Comparison of ENCODE assay signal across 10 mouse cellular contexts in genomic region chr2:33160326-33160973, GRCm38 (mm10). TPM values are rescaled to one million over a fixed set of nuclear protein-coding genes. Genes with fewer than 3 reads are reported as not detected.
DNase-seq lines count a peak whose midpoint lies in the region; ATAC-seq and TF ChIP-seq lines count a peak whose summit lies in the region.
"Had no signal": no experiment of that assay in that cellular context is flagged by ENCODE, and none has a peak within 500 bp of the region (broad histone marks: within the 10 kb centered on the region; RNA-seq: fewer than 3 reads in every experiment).

No protein-coding gene starts in this region.

- H3K9ac ChIP-seq in lung, postnatal 0 days (replicated peaks; ENCODE audit: low read depth) = no peak overlapping the region
- no peak overlapping the region for H3K9ac ChIP-seq in intestine, postnatal 0 days (ENCODE audit: low read depth, low read length)
- H3K9ac ChIP-seq in hindbrain, embryonic 12.5 days = no peak overlapping the region; the same call in 1 of the 2 replicates
- H3K9ac ChIP-seq: neural tube, embryonic 12.5 days had no signal

- no peak for TF ChIP-seq EP300 in lung, postnatal 0 days (IDR thresholded peaks at IDR 0.05)

- TF ChIP-seq CTCF in lung, postnatal 0 days (IDR thresholded peaks at IDR 0.05) = no peak
- no peak for TF ChIP-seq CTCF in lung, adult 2 months (IDR thresholded peaks at IDR 0.05; ENCODE audit: insufficient read depth, low read length)
- no peak for TF ChIP-seq CTCF in intestine, postnatal 0 days (IDR thresholded peaks at IDR 0.05; ENCODE audit: low read depth)

- TF ChIP-seq POLR2A in lung, adult 2 months (IDR thresholded peaks at IDR 0.05; ENCODE audit: borderline replicate concordance, extremely low read depth, low read depth, low read length) = no peak

- 59% methylated on average over 12 of the region's 12 CpGs for WGBS in lung, postnatal 0 days
- 56% methylated on average over 12 of the region's 12 CpGs for WGBS in lung, adult 2 months
- WGBS in intestine, postnatal 0 days = 74% methylated on average over 12 of the region's 12 CpGs
- 69% methylated on average over 12 of the region's 12 CpGs for WGBS in hindbrain, embryonic 12.5 days

- H3K27me3 ChIP-seq in lung, postnatal 0 days (replicated peaks; ENCODE audit: insufficient read depth, low read length) = no peaks in the 10 kb centered on the region
- no peaks in the 10 kb centered on the region for H3K27me3 ChIP-seq in intestine, postnatal 0 days (replicated peaks; ENCODE audit: control insufficient read depth, insufficient read depth, low read length)
- no peaks in the 10 kb centered on the region for H3K27me3 ChIP-seq in hindbrain, embryonic 12.5 days
- H3K27me3 ChIP-seq: neural tube, embryonic 12.5 days had no signal

- no peak for DNase-seq in lung, postnatal 0 days (ENCODE audit: low spot score)
- no peak for DNase-seq in lung, adult 2 months
- DNase-seq in gastrocnemius, postnatal 25 days = peak; percentile 84
- peak; percentile 32 for DNase-seq in lung, postnatal 25 days (ENCODE audit: low spot score)
- no peak for DNase-seq in urinary bladder, adult 2 months (ENCODE audit: low spot score)
- DNase-seq: thymus, adult 2 months had no signal

- H3K36me3 ChIP-seq in lung, postnatal 0 days (ENCODE audit: insufficient read depth, low read length) = no peaks in the 10 kb centered on the region
- H3K36me3 ChIP-seq in intestine, postnatal 0 days (ENCODE audit: control insufficient read depth, insufficient read depth) = no peaks in the 10 kb centered on the region; the same call in 1 of the 2 replicates
- peaks cover 22% of the 10 kb centered on the region; the same call in 1 of the 2 replicates for H3K36me3 ChIP-seq in hindbrain, embryonic 12.5 days

- no peaks in the 10 kb centered on the region for H3K9me3 ChIP-seq in lung, postnatal 0 days (ENCODE audit: low read length)
- no peaks in the 10 kb centered on the region for H3K9me3 ChIP-seq in intestine, postnatal 0 days (ENCODE audit: control insufficient read depth)
- H3K9me3 ChIP-seq in hindbrain, embryonic 12.5 days (replicated peaks) = no peaks in the 10 kb centered on the region
- H3K9me3 ChIP-seq: neural tube, embryonic 12.5 days had no signal

- ATAC-seq in lung, postnatal 0 days = peak; percentile 14; the same call in 1 of the 2 replicates
- ATAC-seq in intestine, postnatal 0 days = no peak
- ATAC-seq in erythroblast, adult 5-6 weeks (replicated peaks; ENCODE audit: low FRiP score, poor library complexity, severe bottlenecking) = no peak
- no peak for ATAC-seq in hindbrain, embryonic 12.5 days (ENCODE audit: low FRiP score)

- no peak overlapping the region for H3K27ac ChIP-seq in lung, postnatal 0 days (ENCODE audit: low read length)
- peak overlapping the region; percentile 2; the same call in 1 of the 2 replicates for H3K27ac ChIP-seq in intestine, postnatal 0 days (ENCODE audit: low read depth, low read length)
- H3K27ac ChIP-seq in hindbrain, embryonic 12.5 days = no peak overlapping the region
- H3K27ac ChIP-seq: neural tube, embryonic 12.5 days had no signal

- H3K4me2 ChIP-seq in lung, postnatal 0 days (replicated peaks; ENCODE audit: low read depth, low read length) = no peak overlapping the region
- no peak overlapping the region for H3K4me2 ChIP-seq in intestine, postnatal 0 days (replicated peaks; ENCODE audit: low read depth)
- no peak overlapping the region for H3K4me2 ChIP-seq in hindbrain, embryonic 12.5 days (replicated peaks)
- H3K4me2 ChIP-seq: neural tube, embryonic 12.5 days had no signal

- H3K4me3 ChIP-seq in lung, postnatal 0 days (ENCODE audit: low read depth, low read length) = no peak overlapping the region
- no peak overlapping the region for H3K4me3 ChIP-seq in lung, adult 2 months (replicated peaks; ENCODE audit: extremely low read depth, low read depth, low read length)
- H3K4me3 ChIP-seq in intestine, postnatal 0 days (ENCODE audit: low read depth, low read length) = no peak overlapping the region
- no peak overlapping the region for H3K4me3 ChIP-seq in hindbrain, embryonic 12.5 days
- H3K4me3 ChIP-seq: neural tube, embryonic 12.5 days had no signal

- peaks cover 7% of the 10 kb centered on the region for H3K4me1 ChIP-seq in lung, postnatal 0 days (ENCODE audit: insufficient read depth, low read depth, low read length)
- peaks cover 8% of the 10 kb centered on the region for H3K4me1 ChIP-seq in lung, adult 2 months (ENCODE audit: control insufficient read depth, insufficient read depth, low read length)
- H3K4me1 ChIP-seq in intestine, postnatal 0 days (replicated peaks; ENCODE audit: control insufficient read depth, insufficient read depth, low read length) = peaks cover 5% of the 10 kb centered on the region; the same call in 1 of the 2 replicates
- H3K4me1 ChIP-seq in hindbrain, embryonic 12.5 days = peaks cover 6% of the 10 kb centered on the region; the same call in 1 of the 2 replicates
- H3K4me1 ChIP-seq: neural tube, embryonic 12.5 days had no signal

RNA-seq across cellular contexts. Expression of gene Garnl3, which starts 29.0 kb away (rescaled TPM):
- 5.9 and 8.5 TPM in 2 replicates for polyA plus RNA-seq in lung, postnatal 0 days (2015; fragmentation: Nextera tagmentation; extraction: Ambion mirVana)
- polyA plus RNA-seq in lung, adult 2 months (2012; rRNA removed) = 12.0 and 17.2 TPM in 2 replicates
- 1 to 10 TPM in 1 of 2 experiments, under 1 TPM in 1; 0.49 to 1.7 TPM for total RNA-seq in gastrocnemius, postnatal 25 days (2021)
- 5.9 and 6.3 TPM in 2 replicates for polyA plus RNA-seq in intestine, postnatal 0 days (2015; fragmentation: Nextera tagmentation; extraction: Ambion mirVana)
- total RNA-seq in erythroblast, adult 5-6 weeks (2015; ENCODE audit: low replicate concordance) = not detected in 2 replicates
- not detected in 2 replicates for total RNA-seq in erythroblast, adult 5-6 weeks (2017; ENCODE audit: low replicate concordance)
- polyA plus RNA-seq in urinary bladder, adult 2 months (2012; rRNA removed) = 3.7 TPM in 2 replicates
- polyA plus RNA-seq in hindbrain, embryonic 12.5 days (2016; fragmentation: Nextera tagmentation; extraction: Ambion mirVana) = 20.6 and 24.2 TPM in 2 replicates

RNA-seq across cellular contexts. Expression of gene Angptl2, which starts 55.4 kb away (rescaled TPM):
- 28.6 and 33.8 TPM in 2 replicates for polyA plus RNA-seq in lung, postnatal 0 days (2015; fragmentation: Nextera tagmentation; extraction: Ambion mirVana)
- polyA plus RNA-seq in lung, adult 2 months (2012; rRNA removed) = 76.0 and 98.5 TPM in 2 replicates
- 10 to 100 TPM; 64.2 to 68.7 TPM for total RNA-seq in gastrocnemius, postnatal 25 days (2021)
- 24.2 and 25.5 TPM in 2 replicates for polyA plus RNA-seq in intestine, postnatal 0 days (2015; fragmentation: Nextera tagmentation; extraction: Ambion mirVana)
- total RNA-seq in erythroblast, adult 5-6 weeks (2015; ENCODE audit: low replicate concordance) = 1.0 TPM in 1 of 2 replicates, not detected in the other
- total RNA-seq in erythroblast, adult 5-6 weeks (2017; ENCODE audit: low replicate concordance) = 0.70 TPM in 1 of 2 replicates, not detected in the other
- 67.7 and 73.5 TPM in 2 replicates for polyA plus RNA-seq in urinary bladder, adult 2 months (2012; rRNA removed)
- 32.8 and 35.4 TPM in 2 replicates for polyA plus RNA-seq in hindbrain, embryonic 12.5 days (2016; fragmentation: Nextera tagmentation; extraction: Ambion mirVana)

Comparison
In these comparisons a context has a peak if more than half of its experiments do, and no peak if none do; other contexts are left out.
1. DNase-seq: peak in gastrocnemius, postnatal 25 days (single experiment) and lung, postnatal 25 days (single experiment); none in lung, postnatal 0 days (single experiment), lung, adult 2 months (single experiment) and urinary bladder, adult 2 months (single experiment).